Mouse (Mus musculus) testis, adult 2 months (tissue): ENCODE measurements around the gene Alg3. TPM values are rescaled to one million over a fixed set of nuclear protein-coding genes. Genes with fewer than 3 reads are reported as not detected.

Source experiments
- H3K27ac ChIP-seq: fragments of 200-500 bp; 2 replicates; pipeline ENCODE4 v1.5.1; 2012; ENCODE audit warnings: low read depth, low read length; ENCODE audit not compliant: control insufficient read depth, insufficient read depth
- H3K27me3 ChIP-seq: fragments of 200-500 bp; 2 replicates; pipeline ENCODE4 v1.6.1; 2012; ENCODE audit warnings: mild to moderate bottlenecking, low read length, moderate library complexity; ENCODE audit not compliant: control insufficient read depth, insufficient read depth
- H3K36me3 ChIP-seq: fragments of 200-500 bp; 2 replicates; pipeline ENCODE4 v1.6.1; 2012; ENCODE audit warnings: mild to moderate bottlenecking, low read length; ENCODE audit not compliant: control insufficient read depth, insufficient read depth
- H3K4me1 ChIP-seq: fragments of 200-500 bp; 2 replicates; pipeline ENCODE4 v1.6.1; 2012; ENCODE audit warnings: low read length; ENCODE audit not compliant: control insufficient read depth, insufficient read depth
- H3K4me3 ChIP-seq: fragments of 200-500 bp; 2 replicates; pipeline ENCODE4 v1.5.1; 2012; ENCODE audit warnings: low read depth, mild to moderate bottlenecking, low read length, moderate library complexity, mixed read lengths; ENCODE audit not compliant: control insufficient read depth
- CTCF ChIP-seq: fragments of 200-500 bp; IDR thresholded peaks from 2 replicates; pipeline ENCODE4 v1.5.1; 2012; ENCODE audit warnings: low read depth, mild to moderate bottlenecking, inconsistent platforms, low read length, moderate library complexity; ENCODE audit not compliant: control insufficient read depth, insufficient read depth, insufficient replicate concordance
- POLR2A ChIP-seq: fragments of 200-500 bp; IDR thresholded peaks from 2 replicates; pipeline ENCODE4 v1.6.1; 2012; ENCODE audit warnings: low read depth, mild to moderate bottlenecking, inconsistent platforms, low read length, moderate library complexity; ENCODE audit not compliant: control insufficient read depth
- polyA plus RNA-seq: library from polyadenylated mRNA; depleted of rRNA; stranded (reverse); fragments of >200 nt; gene quantifications from 2 replicates; pipeline ENCODE4 v1.2.3, GENCODE M21; 2012

Alg3 gene
- polyA plus RNA-seq, 1 experiment, result 22.5 TPM

GRCm38 (mm10) chr16:20638367-20638766 is 26.8 kb upstream of the Alg3 start:
- TF ChIP-seq CTCF (no peak), POLR2A (no peak)
- H3K27me3 ChIP-seq, result no peaks in the 10 kb centered on the region
- H3K4me1 ChIP-seq, result no peaks in the 10 kb centered on the region
- no peak overlapping the region for H3K4me3 ChIP-seq
- H3K36me3 ChIP-seq, result no peaks in the 10 kb centered on the region
- H3K27ac ChIP-seq, result no peak overlapping the region

- no peak overlapping the region for H3K27ac ChIP-seq
- H3K4me1 ChIP-seq, result no peaks in the 10 kb centered on the region
- no peak for TF ChIP-seq CTCF
- no peak for TF ChIP-seq POLR2A
- H3K27me3 ChIP-seq, result no peaks in the 10 kb centered on the region
- no peaks in the 10 kb centered on the region for H3K36me3 ChIP-seq
- H3K4me3 ChIP-seq, result no peak overlapping the region
Observed at GRCm38 (mm10) chr16:20637410-20637809, 25.9 kb upstream of the Alg3 start.

- no peaks in the 10 kb centered on the region for H3K36me3 ChIP-seq
- H3K27me3 ChIP-seq, result no peaks in the 10 kb centered on the region
- H3K4me3 ChIP-seq, result peak within 1 kb of the TSS; percentile 76
- H3K4me1 ChIP-seq, result peaks cover 11% of the 10 kb centered on the region
- TF ChIP-seq CTCF, result no peak
- H3K27ac ChIP-seq, result no peak within 1 kb of the TSS
Observed at GRCm38 (mm10) chr16:20629731-20630634, 18.4 kb upstream of the Alg3 start, which contains the start of gene Ece2. Gene Ece2 (plus strand): TSS chr16:20629828.

GRCm38 (mm10) chr16:20628871-20629391 is 17.4 kb upstream of the Alg3 start:
- no peaks in the 10 kb centered on the region for H3K27me3 ChIP-seq
- no peak for TF ChIP-seq POLR2A
- TF ChIP-seq CTCF, result no peak
- no peak overlapping the region for H3K27ac ChIP-seq
- no peaks in the 10 kb centered on the region for H3K36me3 ChIP-seq
- peaks cover 11% of the 10 kb centered on the region for H3K4me1 ChIP-seq
- H3K4me3 ChIP-seq, result no peak overlapping the region

GRCm38 (mm10) chr16:20623211-20623610 is 11.7 kb upstream of the Alg3 start:
- peaks cover 2% of the 10 kb centered on the region; the same call in 1 of the 2 replicates for H3K27me3 ChIP-seq
- H3K36me3 ChIP-seq, result no peaks in the 10 kb centered on the region
- H3K4me3 ChIP-seq, result no peak overlapping the region
- TF ChIP-seq POLR2A (no peak), CTCF (no peak)
- no peak overlapping the region for H3K27ac ChIP-seq
- H3K4me1 ChIP-seq, result peaks cover 22% of the 10 kb centered on the region

GRCm38 (mm10) chr16:20621991-20622685 is 10.6 kb upstream of the Alg3 start:
- TF ChIP-seq CTCF, result no peak
- 0 out of 2 replicates have a peak, but pooled peaks have one; percentile 26 for TF ChIP-seq POLR2A
- peaks cover 22% of the 10 kb centered on the region for H3K4me1 ChIP-seq
- H3K4me3 ChIP-seq, result peak overlapping the region; percentile 88
- peaks cover 2% of the 10 kb centered on the region; the same call in 1 of the 2 replicates for H3K27me3 ChIP-seq
- no peaks in the 10 kb centered on the region for H3K36me3 ChIP-seq
- peak overlapping the region; percentile 32; the same call in 1 of the 2 replicates for H3K27ac ChIP-seq

- H3K27ac ChIP-seq, result peak within 1 kb of the TSS; percentile 32
- TF ChIP-seq CTCF, result no peak
- peak within 1 kb of the TSS; percentile 88 for H3K4me3 ChIP-seq
- peaks cover 2% of the 10 kb centered on the region; the same call in 1 of the 2 replicates for H3K27me3 ChIP-seq
- H3K36me3 ChIP-seq, result no peaks in the 10 kb centered on the region
- peaks cover 22% of the 10 kb centered on the region for H3K4me1 ChIP-seq
Observed at GRCm38 (mm10) chr16:20621191-20621990, 9.9 kb upstream of the Alg3 start, which contains the start of gene Camk2n2. Gene Camk2n2 (minus strand): TSS chr16:20621287.
